Comparison of ENCODE assay signal across 22 mouse cellular contexts in the genomic region with DNA sequence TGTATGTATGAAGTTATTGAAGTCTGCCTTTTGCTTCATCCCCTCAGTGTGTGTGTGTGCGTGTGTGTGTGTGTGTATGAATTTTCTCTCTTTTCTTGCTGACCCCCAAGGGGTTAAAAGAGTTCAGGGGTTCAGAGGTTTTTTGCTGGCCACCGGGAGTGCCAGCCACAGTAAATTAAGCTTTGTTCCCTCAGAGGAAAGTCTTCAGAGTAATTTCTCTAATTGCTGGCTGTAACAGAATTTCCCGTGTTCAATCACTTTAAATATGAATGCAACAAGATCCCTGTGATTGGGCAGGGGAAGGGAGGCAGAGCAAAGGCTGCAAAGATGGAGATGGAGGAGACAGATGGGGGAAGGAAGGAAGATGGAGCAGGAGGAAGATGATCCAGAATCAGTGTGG. TPM values are rescaled to one million over a fixed set of nuclear protein-coding genes. Genes with fewer than 3 reads are reported as not detected.
"Had no signal": no experiment of that assay in that cellular context is flagged by ENCODE, and none has a peak within 500 bp of the region (broad histone marks: within the 10 kb centered on the region; RNA-seq: fewer than 3 reads in every experiment).

No protein-coding gene starts in this region.

- H3K4me3 ChIP-seq: lung, embryonic 15.5 days; megakaryocyte, embryonic 14.5 days; midbrain, embryonic 13.5 days; midbrain, embryonic 15.5 days; neural tube, embryonic 12.5 days; stomach, embryonic 15.5 days had no signal

- H3K27me3 ChIP-seq: lung, embryonic 15.5 days; midbrain, embryonic 13.5 days; midbrain, embryonic 15.5 days; neural tube, embryonic 12.5 days; stomach, embryonic 15.5 days had no signal

- H3K4me2 ChIP-seq: lung, embryonic 15.5 days; midbrain, embryonic 11.5 days; midbrain, embryonic 13.5 days; midbrain, embryonic 15.5 days; neural tube, embryonic 12.5 days; stomach, embryonic 15.5 days had no signal

- ATAC-seq: liver, postnatal 0 days; lung, postnatal 0 days; midbrain, embryonic 13.5 days; midbrain, embryonic 15.5 days had no signal

- H3K4me1 ChIP-seq: lung, embryonic 15.5 days; midbrain, embryonic 13.5 days; midbrain, embryonic 15.5 days; neural tube, embryonic 12.5 days; stomach, embryonic 15.5 days had no signal

- H3K9me3 ChIP-seq: lung, embryonic 15.5 days; midbrain, embryonic 15.5 days; neural tube, embryonic 12.5 days; stomach, embryonic 15.5 days had no signal

- H3K36me3 ChIP-seq: lung, embryonic 15.5 days; midbrain, embryonic 13.5 days; midbrain, embryonic 15.5 days; neural tube, embryonic 12.5 days; stomach, embryonic 15.5 days had no signal

- DNase-seq: lung, adult 2 months; lung, postnatal 14 days; lung, postnatal 36 days; right cerebral cortex, postnatal 14 days; thymus, adult 2 months; thymus, postnatal 25 days; thymus, postnatal 4 days had no signal

- H3K9ac ChIP-seq: liver, postnatal 0 days; lung, embryonic 15.5 days; midbrain, embryonic 13.5 days; midbrain, embryonic 15.5 days; neural tube, embryonic 12.5 days; stomach, embryonic 15.5 days had no signal

- H3K27ac ChIP-seq: lung, embryonic 15.5 days; macrophage; midbrain, embryonic 13.5 days; midbrain, embryonic 15.5 days; neural tube, embryonic 12.5 days; stomach, embryonic 15.5 days; stomach, postnatal 0 days had no signal

RNA-seq across cellular contexts. Expression of a gene that starts 3.3 kb away (rescaled TPM):
- total RNA-seq: megakaryocyte progenitor cell, adult 5-6 weeks; midbrain, postnatal 0 days had no signal
- polyA plus RNA-seq: macrophage; spleen, adult 2 months; urinary bladder, adult 2 months had no signal
